Mouse (Mus musculus): ENCODE results near the gene Tldc2. TPM values are rescaled to one million over a fixed set of nuclear protein-coding genes. Genes with fewer than 3 reads are reported as not detected.

The Tldc2 gene
- total RNA-seq, 2 experiments from 2014 or later: not detected

DNA sequence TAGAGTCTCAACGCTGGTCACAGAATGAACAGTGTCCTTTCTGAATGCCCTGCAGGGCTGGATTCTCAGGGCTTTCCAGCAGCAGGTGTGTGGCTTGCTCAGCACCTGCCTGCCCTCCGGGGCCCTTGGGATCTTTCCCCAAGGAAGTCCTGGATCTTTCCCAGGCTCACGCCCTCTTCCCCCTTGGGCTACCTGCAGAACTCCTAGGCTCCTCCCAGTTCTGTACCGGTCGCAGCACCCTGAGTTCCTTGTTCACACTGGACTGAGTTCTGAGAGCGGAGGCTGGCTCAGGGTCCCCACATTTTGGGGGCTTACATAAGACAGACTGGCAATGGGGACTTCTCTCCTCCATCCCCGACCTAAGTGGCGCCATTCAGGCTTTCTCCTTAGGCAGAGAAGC, 27.7 kb upstream of the Tldc2 start:
- intact Hi-C loops (cut with DNase I): no loop called here
- no peak for DNase-seq (ENCODE audit: low spot score)

DNA sequence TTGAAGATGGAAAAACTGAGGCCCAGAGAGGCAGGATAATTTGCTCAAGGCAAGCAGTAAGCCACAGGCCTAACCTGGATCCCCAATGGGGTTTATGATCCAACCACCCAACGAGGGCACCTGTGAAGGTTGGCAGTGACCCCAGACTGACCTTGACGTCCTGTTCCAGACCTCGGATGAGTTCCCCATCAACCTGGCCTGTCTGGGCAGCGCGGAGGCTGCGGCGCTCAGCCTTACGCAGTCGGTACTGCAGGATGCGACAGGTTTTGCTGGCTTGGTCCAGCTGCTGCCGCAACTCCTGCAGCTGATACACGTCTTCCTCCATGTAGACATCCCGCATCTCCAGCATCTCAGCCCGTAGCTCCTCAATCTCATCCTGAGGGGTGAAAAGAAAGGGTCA, 26.8 kb upstream of the Tldc2 start:
- intact Hi-C loops (cut with DNase I): no loop called here
- no peak for DNase-seq (ENCODE audit: low spot score)

DNA sequence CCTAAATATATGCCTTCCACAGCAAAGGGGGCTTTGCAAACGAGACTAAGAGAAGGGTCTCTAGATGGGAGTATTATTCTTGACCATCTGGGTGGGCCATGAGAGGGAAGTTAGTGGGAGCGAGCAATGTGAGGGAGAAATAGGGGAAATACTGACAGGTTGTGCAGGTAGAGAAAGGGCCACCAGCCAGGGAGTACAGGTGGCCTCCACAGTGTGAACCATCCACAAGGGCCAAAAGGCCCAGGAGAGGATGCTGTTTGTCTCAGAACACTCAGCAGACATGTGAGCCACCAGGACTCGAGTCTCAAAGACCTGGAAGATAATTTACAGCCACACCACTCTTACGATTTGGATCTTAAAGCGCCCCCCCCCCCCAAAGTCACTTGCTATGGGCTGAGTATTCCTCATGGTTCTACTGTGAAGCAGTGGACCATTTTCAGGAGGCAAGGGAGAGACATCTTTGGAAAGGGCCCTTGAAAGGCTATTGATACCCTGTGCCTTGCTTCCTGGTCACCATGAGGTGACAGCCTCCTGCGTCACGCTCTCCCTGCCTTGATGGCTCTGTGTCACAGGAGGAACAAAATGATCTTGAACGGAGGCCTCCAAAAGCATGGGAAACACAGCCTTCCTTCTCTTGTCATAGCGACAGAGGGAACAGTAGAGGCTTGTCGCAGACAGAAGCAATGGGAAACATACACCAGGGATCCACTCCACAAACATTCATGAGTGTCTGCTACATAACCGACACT, 26.1 kb upstream of the Tldc2 start:
- DNase-seq (ENCODE audit: low spot score): no peak
- intact Hi-C loops (cut with DNase I): no loop called here

DNA sequence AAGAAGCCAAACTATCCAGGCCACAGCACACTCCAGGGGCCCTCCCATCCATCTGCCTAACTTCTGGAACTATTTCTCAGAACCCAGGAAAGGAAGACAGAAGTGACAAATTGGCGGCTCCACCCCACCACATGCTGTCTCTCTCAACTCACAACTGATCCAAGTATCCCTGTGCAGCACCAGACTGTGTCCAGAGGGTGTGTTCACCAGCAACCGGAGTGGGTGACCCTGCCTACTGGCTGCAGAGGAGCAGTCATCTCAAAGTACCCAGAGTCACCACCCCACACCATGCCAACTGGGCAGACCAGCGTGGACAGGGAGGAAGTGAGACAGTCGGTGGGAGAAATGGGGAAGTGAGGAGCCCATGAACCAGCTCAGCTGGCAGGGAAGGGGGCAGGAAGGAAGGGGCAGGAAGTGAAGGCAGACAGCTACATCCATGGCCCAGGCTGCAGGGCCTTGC, 23.6 kb upstream of the Tldc2 start:
- DNase-seq (ENCODE audit: low spot score): no peak
- intact Hi-C loops (cut with DNase I): no loop called here

DNA sequence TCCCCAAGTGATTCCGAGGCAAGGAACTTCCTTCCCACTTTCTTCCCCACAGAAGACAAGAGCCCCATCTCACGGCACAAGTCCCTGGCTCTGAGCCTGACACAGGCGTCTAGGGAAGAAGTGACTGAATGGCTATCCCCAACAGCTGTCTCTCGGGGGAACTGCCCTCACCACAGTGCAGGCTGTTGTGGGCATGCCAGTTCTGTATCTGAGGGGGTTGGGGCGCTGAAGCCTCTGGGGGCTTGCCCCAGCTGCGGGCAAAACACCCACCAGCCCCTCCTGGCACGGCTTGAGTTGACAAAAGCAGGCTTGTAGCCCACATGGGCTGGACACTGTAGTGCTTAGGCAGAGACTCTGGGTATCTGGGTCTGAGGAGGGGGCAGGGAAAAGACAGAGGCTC, 22.7 kb upstream of the Tldc2 start:
- no peak for DNase-seq (ENCODE audit: low spot score)
- intact Hi-C loops (cut with DNase I): no loop called here

DNA sequence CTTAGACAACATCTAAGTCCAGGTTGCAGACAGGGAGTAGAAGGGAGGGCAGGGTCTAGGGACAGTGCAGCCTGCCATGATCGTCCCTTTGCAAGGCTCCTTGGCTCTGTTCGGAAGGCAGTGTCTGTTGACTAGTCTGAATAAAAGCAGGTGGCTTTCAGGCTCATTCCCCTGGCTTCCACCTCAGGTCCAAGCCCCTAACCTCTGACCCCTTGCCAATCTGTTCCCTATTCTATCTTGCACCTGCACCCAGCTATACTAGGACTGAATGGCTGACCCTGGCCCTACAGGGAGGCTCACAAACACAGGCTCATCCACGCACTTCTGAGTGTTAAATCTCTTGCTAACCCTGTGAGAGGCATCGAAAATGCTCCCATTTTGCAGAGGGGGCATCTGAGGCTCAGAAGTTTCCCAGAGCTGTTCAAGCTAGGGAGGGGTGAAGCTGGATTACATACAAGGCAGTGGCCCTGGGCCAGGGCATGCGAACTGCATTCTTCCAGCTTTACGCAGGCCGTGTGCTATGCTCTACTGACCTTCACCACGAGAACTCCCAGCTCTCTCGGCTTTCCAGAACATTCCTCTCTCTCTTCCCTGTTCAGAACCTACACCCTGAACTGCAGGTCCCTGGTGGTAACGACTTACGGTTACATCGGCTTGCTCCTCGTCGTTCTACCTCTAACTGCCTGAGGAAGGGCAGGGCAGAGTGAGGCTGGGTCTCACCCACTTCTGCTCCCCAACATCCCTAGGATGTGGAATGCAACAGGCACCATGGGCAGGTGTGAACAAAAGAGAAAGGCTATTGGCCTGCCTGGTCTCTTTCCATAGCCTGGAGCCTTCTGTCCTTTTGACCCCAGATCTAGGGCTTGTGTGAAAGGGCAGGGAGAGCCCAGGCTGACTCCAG, 21.6 kb upstream of the Tldc2 start:
- DNase-seq (ENCODE audit: low spot score): no peak
- intact Hi-C loops (cut with DNase I): no loop called here

DNA sequence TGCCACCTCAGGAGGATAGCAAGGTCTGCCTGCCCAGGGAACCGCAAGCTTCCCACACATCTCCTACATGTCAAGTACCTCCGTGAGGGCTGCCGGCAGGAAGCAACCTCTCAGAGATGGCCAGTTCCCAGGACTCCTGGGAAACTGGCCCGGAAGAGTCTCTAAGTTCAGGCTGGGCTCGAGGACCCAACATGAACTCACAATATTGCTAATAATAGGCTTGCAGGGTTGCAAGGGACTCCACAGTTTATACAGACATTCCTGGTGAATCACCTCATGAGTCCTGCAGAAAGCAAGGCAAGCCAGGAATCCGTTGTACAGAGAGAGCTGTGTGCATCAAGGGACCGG, 21.0 kb upstream of the Tldc2 start:
- intact Hi-C loops (cut with DNase I): no loop called here
- DNase-seq (ENCODE audit: low spot score): no peak

DNA sequence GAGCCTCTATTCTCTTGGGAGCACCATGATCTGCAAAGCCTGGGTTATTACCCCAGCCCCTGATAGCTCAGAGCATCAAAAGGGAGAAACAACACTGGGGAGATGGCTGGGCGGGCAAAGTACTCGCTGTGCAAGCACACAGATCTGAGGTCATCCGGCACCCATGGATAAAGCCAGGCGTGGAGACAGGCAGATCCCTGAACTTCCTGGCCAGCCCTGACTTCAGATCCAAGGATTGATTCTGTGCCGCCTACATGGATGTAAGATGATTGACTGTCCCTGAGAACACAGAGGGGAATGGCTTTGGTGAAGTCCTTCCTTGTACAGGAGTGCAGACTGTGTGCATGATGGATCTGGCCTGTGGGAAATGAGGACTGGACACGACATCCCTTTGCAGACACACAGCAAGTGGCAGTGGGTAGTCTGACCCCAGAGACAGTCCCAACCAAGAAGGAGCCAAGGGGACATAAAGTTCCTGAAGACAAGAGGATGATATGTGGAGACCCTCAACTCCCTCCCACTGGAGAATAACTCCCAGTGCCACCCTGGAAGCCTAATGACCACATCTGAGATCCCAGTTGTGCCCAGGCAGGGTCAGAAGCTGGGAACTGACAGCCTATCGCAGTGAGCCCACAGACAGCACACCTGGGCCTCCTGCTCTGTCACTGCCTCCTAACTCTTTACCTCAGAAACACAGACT, 20.0 kb upstream of the Tldc2 start:
- DNase-seq (ENCODE audit: low spot score): no peak
- intact Hi-C loops (cut with DNase I): no loop called here

DNA sequence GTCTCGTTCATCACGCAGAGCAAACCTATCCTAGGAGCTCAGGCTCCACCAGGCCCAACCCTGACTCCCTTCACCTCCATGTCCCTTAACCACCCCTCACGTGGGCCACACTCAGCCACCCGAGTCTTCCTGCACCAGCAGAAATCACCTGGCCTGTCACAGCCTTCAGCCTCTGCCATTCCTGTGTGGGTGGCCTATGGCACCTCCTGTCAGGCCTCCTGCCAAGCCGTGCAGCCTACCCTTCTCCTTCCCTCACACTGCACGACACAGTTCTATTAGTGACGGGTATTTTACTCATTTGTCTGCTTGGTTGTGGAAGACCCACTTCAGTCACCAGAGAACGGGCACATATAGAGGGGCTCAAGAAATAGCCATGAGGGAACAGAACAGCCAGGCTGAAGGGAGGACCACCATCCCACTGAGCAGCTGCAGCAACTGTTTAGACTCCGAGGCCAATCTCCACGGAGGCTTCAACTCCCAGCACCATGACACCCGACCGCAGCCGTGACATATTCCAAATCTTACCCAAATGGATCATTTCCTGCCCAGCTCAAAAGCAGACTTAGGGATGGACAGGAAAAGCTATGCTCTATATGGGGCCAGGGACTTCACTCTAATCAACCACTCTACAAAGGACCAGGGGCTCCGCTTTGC, 18.0 kb upstream of the Tldc2 start:
- intact Hi-C loops (cut with DNase I): no loop called here
- DNase-seq (ENCODE audit: low spot score): no peak

DNA sequence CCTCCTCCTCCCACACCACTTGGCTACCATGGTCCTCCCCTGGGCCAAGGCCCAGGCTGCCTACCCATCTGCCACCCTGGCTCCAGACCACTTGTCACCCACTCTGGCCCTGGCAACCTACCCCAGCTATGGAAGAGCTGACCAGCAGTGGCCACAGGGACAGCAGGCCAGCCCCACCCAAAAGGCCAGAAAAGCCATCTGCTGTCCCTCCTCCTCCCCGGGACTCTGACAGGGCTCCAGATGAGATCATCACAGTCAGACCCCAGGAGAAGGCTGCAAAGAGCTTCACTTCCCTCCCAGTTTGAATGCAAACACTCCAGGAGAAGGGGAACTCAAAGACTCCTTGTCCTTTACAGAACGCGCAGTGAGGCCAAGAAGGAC, 17.5 kb upstream of the Tldc2 start:
- intact Hi-C loops (cut with DNase I): no loop called here
- DNase-seq (ENCODE audit: low spot score): no peak

DNA sequence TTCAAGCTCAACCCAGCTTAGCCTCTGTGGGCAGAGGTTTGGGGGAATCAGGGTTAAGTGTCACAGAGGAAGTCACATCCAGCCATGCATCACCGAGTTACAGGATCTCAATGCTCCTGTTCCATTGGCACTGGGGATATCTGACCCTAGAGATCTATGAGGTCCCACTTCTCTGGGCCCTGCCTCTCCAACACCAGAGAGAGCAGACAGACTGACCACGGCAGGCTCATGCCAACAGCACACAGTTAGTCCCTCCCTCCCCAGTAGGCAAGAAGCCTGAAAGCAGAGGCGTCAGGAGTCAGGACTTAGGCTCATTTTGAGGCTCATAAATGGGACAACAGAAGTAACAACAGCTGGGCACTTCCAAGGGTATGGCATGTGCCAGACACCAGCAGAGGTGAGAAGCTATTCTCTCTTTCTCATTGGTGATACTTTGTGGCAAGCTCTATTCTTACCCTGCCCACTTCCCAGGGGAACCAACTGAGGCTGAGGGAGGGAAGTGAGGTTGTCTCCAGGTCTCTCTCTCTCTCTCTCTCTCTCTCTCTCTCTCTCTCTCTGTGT, 17.0 kb upstream of the Tldc2 start:
- intact Hi-C loops (cut with DNase I): no loop called here
- no peak for DNase-seq (ENCODE audit: low spot score)

DNA sequence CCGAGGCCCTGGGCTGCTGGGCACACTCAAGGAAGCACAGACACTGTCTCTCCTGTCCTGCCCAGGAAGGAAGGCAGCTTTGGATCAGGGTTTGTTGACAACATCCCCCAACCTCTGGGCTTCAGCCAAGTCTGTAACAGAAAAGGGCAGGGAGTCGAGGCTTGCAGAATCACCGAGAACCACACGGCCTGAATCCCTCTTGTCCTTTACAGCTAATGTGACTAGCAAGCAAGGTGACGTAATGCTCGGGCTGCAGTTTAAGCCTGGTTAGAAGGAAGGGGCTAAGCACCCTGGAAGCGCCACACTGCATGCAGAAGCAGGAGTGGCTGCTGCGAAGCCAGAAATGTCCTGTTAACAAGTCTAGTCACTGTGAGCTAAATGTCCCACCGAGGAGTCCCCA, 16.5 kb upstream of the Tldc2 start:
- intact Hi-C loops (cut with DNase I): no loop called here
- no peak for DNase-seq (ENCODE audit: low spot score)

DNA sequence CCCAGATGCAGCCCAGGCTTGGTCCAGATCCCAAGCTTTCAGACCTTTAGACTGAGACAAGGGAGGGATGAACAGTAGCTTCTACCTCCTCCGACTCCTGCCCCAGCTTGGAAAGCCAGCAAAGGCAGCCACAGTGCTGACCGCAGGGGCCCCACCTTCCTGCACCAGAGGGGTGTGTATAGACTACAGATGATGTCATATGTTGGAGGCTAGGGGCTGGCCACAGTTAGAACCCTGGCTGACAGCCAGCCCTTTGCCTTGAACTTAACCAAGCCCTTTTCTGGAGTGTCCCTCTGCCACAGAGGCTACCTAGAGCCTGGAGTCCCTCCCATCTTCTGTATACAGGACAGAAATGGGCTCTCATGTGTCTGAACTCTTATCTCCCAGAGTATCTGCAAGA, 15.3 kb upstream of the Tldc2 start:
- intact Hi-C loops (cut with DNase I): no loop called here
- DNase-seq (ENCODE audit: low spot score): peak; percentile 71

DNA sequence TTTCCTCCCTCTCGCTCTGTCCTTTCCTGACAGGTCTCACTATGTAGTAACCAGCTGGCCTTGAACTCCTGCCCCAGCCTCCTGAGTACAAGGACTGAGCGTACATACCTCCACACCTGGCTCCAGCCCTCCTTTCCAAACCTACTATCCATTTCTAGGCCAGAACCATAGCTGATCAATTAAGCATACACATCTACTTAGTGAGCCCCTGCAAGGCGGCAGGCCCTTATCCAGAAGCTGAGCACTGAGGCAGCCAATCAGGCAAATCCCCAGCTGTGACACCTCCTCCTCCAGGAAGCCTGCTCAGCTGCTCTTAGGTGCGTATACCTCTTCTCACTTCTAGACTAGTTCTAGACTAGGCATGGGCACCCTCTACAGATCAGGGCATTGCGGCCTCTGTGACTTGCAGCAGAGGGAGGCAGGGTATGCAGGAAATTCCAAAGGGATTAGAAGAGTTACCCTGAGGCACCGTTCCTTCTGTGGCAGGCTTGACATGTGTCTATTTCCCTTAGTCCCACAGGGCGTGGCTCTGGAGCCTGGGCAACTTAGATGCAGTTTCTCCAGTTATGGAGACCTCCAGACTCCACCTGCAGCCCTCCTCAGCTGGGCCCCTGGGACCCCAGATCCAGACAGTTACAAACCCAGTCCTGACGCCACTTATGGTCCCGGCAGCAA, 14.4 kb upstream of the Tldc2 start:
- intact Hi-C loops (cut with DNase I): no loop called here

DNA sequence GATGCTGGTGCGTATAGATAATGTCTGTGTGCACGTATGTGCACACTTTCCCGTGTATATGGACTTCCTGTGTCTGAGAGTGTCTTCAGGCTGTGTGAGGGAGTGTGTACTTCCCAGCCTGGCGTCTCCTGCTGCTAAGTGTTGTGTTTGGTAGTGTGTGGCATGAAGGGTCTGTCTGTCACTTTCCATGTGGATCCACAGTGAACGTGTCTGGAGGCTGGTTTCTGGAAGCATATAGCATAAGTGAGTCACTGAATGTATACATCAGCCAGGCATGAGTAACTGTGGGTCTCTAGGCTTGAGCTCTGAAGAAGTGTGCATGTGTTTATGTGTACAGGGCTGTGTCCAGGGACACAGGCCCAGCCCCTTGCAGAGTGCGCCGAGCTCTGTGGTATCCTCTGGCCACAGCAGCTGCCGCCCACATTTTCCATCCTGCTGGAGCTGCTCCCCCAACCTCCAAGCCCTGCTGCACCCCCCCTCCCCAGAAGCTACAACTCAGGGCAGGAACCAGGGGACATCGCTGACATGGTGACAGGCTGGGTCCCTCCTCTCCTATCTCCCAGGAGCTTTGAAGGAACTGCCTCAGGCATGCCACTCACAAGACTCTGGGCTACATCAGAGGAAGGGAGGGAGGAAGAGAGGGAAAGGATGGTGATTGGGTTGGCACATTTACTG, 13.3 kb upstream of the Tldc2 start:
- intact Hi-C loops (cut with DNase I): no loop called here
- no peak for DNase-seq (ENCODE audit: low spot score)

More for the DNA sequence above, 14.4 kb upstream of the Tldc2 start:
- no peak for DNase-seq (ENCODE audit: low spot score)

DNA sequence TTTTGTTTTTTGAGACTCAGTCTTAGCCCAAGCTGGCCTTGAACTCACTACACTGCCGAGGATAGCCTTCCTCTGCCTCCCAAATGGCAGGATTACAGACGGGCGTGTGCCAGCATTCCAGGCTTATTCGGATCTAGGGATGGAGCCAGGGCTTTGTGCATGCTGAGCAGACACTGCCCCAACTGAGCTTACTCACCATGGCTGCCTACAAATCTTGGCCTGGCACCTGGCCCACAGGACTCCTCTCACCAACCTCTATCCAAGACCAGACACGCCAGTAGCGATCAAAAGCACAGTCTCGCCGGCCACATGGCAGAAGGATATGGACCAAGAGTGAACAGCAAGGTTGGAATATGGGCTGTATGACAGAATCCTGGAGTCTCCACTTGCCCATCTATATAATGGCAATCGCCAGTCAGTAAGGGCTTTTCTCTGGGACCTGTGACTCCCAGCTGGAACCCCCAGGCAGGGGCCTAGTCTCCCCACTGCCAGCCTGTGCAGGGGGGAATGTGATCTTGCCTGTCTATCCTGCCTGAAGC, 12.6 kb upstream of the Tldc2 start:
- intact Hi-C loops (cut with DNase I): no loop called here
- DNase-seq (ENCODE audit: low spot score): no peak

DNA sequence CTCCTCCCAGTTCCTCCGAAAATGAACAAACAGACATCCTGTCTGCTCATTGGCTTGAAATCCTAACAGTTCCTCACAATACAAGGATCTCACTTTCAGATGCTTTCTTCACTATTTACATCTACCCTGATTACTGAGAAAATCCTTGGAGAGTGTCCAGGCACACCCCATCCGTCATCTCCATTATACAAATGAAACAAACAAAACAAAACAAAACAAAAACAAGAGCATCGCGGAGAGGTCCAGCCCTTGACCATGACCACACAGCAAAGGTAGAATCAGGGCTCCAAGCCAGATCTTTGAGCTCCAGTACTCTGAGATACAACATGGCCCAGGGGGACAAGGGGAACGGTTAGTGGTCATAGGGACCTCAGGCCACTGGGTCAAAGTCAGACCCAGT, 12.1 kb upstream of the Tldc2 start:
- intact Hi-C loops (cut with DNase I): loop anchor here (5.0 kb wide), 1 partner anchor 32 kb away; no protein-coding TSS in a partner anchor
- no peak for DNase-seq (ENCODE audit: low spot score)

DNA sequence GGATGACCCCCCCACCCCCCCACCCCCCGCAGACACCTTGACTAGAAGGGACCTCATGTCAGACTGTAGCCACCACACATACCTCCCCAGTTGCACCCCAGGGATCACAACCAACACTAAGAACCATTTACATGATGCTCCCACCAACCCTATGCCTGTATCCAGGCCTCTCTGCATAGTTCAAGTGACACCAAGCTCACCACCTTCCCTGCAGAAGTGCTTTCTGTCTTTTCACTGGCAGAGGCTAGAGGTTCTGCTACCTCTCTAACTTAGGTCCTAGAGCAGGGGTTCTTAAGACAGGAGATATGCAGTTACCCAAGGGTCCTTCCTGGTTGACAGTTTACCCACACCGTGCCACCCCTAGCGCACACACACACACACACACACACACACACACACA, 11.6 kb upstream of the Tldc2 start:
- intact Hi-C loops (cut with DNase I): loop anchor here (5.0 kb wide), 1 partner anchor 33 kb away; no protein-coding TSS in a partner anchor
- no peak for DNase-seq (ENCODE audit: low spot score)

Data from heart, postnatal 25 days (tissue).